Mouse (Mus musculus): ENCODE measurements around the gene Pdzd3. TPM values are rescaled to one million over a fixed set of nuclear protein-coding genes. Genes with fewer than 3 reads are reported as not detected.

The Pdzd3 gene
- total RNA-seq, 1 experiment from 2014 or later: 1.0 TPM

DNA sequence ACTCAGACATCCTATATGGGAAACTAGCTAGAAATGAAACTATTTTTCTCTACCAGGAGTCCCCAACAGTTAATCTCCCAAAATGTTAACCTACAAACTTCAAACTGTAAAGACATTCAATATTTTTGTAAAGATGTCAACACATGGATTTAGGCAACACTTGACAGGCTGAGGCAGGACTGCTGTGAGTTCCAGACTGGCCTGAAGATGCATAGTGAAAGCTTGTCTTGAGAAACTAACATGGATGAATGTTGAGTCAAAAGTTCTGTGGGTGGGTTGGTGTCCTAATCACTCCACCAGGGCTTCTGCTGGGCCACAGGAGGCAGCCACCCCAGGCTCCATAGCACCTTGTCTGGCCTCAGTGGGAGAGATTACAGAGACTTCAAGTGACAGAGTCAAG, 19.7 kb downstream of the Pdzd3 start:
- no peak for ATAC-seq (ENCODE audit: extremely low read depth, insufficient number of reproducible peaks, low FRiP score, poor library complexity, severe bottlenecking)

DNA sequence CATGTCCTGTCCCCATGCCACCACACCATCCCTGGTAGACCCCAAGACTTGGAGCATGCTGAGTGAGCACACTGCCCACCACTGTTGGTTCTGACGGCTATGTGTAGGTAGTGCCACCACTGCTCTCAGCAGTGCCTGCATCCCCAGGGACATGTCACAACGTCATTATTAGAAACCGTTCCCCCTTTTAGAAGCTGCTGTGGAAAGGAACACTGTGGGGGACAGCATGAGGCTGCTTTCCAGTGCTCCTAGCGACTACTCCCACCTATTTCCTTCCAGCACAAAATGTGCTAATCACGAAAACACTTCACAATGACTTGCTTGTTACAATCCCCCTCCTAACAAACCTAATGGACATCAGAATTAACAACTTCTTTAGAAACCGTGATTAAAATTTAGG, 25.3 kb downstream of the Pdzd3 start:
- no peak for ATAC-seq (ENCODE audit: extremely low read depth, insufficient number of reproducible peaks, low FRiP score, poor library complexity, severe bottlenecking)

DNA sequence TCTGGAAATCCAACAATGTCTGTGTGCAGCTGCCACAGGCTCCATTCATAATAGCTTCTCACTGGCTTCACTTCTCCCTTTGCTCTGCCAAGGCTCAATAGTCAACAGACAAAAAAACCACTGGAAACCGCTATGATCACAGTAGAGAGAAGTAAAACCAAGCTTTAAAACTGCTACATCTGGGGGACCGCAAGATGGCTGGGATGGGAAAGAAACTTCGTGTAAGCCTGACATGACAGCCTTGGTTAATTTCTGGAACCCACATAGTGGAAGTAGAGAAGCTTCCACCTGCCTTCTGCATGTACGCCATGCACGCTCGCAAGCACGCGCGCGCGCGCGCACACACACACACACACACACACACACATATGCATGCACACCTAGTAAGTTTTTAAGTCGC, 37.7 kb downstream of the Pdzd3 start:
- ATAC-seq (ENCODE audit: extremely low read depth, insufficient number of reproducible peaks, low FRiP score, poor library complexity, severe bottlenecking): peak; percentile 63; the same call in 1 of the 2 replicates

DNA sequence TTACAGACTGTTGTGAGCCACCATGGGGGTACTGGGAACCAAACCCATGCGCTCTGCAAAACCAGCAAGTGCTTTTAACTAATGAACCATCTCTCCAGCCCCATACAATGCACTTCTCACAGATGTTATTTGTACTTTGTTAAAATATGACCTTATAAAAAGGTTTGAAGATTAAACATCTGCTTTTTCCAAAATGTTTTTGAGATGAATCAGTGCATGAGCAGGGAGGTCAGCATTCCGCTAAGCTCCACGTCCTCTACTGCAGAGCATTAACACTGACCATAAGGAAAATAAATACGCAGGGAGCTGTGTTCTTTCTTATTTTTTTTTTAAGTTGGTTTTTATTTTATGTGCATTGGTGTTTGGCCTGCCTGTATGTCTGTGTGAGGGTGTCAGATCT, 38.9 kb downstream of the Pdzd3 start:
- no peak for ATAC-seq (ENCODE audit: extremely low read depth, insufficient number of reproducible peaks, low FRiP score, poor library complexity, severe bottlenecking)

DNA sequence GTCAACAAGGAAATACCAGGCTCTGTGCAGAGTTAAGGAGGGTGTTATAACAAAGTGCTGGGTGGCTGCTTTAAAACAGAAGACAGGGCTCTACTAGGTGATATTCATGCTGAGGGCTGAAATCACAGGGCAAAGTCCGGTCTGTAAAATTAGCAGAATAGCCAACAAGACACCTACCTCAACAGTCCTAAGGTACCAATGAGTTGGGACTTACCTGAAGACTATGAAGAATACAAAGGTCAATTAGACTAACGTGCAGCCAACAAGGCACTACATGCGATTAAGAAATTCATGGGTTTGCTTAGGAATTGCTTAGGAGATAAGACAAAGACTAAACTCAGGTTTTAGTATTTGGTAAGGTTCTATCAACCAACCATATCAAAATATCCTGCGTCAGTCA, 41.9 kb downstream of the Pdzd3 start:
- no peak for ATAC-seq (ENCODE audit: extremely low read depth, insufficient number of reproducible peaks, low FRiP score, poor library complexity, severe bottlenecking)

DNA sequence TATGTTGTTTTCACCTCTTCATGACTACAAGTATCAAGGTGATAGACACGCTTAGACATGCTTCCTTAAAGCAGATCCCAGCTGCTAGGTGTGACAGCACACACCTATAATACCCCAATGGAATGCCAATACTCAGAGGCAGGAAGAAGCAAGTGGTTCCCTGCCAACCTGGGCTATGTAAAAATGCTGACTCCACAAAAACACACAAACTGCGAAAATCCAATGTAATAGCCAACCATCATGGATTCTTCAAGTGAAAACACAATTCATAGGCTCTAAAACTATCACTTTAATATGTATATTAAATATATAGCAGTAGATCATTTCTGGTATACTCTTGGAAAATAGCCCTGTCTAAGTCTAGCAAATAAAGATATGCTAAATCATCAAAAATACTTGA, 43.4 kb downstream of the Pdzd3 start:
- no peak for ATAC-seq (ENCODE audit: extremely low read depth, insufficient number of reproducible peaks, low FRiP score, poor library complexity, severe bottlenecking)

DNA sequence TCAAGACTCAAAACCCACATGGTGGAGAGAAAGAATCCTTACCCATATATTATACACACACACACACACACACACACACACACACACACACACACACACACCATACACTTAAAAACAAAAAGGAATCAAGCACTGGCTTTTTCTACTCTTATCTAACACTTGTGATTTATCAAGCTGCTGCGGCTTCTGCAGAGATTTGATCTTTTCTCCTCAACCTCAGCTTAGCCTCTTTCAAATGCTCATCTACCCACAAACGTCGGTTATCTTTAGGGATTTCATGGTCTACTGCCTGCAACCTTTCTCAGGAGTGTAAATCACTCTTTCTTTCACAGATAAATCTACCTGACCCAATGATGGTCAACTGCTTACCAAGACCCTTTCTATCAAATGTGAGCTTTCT, 50.8 kb downstream of the Pdzd3 start:
- ATAC-seq (ENCODE audit: extremely low read depth, insufficient number of reproducible peaks, low FRiP score, poor library complexity, severe bottlenecking): no peak

DNA sequence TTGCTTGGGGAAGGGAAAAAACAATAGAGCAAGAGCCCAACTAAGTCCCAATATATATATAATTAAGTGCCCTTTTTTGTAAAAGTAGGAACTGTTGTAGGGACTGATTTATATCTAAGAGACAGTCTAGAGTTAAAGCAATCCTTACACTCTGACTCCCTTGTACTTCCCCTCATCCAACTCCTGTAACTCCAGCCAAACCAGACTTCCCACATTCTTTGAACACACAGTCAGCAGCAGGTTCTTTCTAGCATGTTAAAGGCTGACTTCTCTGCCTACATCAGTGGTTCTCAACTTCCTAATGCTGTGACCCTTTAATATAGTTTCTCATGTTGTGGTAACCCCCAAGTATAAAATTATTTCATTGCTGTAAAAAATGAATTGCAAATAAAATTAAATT, 51.7 kb downstream of the Pdzd3 start:
- no peak for ATAC-seq (ENCODE audit: extremely low read depth, insufficient number of reproducible peaks, low FRiP score, poor library complexity, severe bottlenecking)

DNA sequence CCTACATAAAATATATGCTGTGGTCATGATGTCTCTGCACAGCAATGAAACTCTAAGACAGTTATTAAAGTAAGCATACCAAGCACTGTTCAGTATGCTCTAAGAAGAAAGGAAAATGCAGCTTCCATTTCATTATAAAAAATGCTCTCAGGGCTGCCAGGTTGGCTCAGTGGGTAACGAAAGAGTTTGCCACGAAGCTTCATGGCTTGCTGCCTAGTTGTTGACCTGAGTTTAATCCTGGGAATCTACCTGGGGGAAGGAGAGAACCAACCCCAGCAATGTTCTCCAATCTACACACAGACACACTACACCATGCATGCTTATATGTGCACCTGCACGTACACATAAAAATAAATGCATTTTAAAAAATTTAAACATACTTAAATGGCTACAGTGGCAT, 52.1 kb downstream of the Pdzd3 start:
- no peak for ATAC-seq (ENCODE audit: extremely low read depth, insufficient number of reproducible peaks, low FRiP score, poor library complexity, severe bottlenecking)

Other genes with a start within 250 kb of the Pdzd3 start
- 47.0 and 50.7 TPM in 2 replicates for gene Thy1, start 208.1 kb downstream of the Pdzd3 start, total RNA-seq (2017)
- gene Usp2, start 184.4 kb downstream of the Pdzd3 start, total RNA-seq (2017): 0.49 and 0.81 TPM in 2 replicates
- not detected in 2 replicates for gene Mfrp, start 149.7 kb downstream of the Pdzd3 start, total RNA-seq (2017)
- not detected in 2 replicates for gene C1qtnf5, start 144.2 kb downstream of the Pdzd3 start, total RNA-seq (2017)
- not detected in 2 replicates for gene Gm49380, start 138.0 kb downstream of the Pdzd3 start, total RNA-seq (2017)
- 3.8 and 7.2 TPM in 2 replicates for gene Rnf26, start 138.0 kb downstream of the Pdzd3 start, total RNA-seq (2017)
- gene Mcam, start 117.0 kb downstream of the Pdzd3 start, total RNA-seq (2017): 2.1 and 2.7 TPM in 2 replicates
- 89.2 and 92.0 TPM in 2 replicates for gene Cbl, start 17.4 kb downstream of the Pdzd3 start, total RNA-seq (2017)
- not detected in 2 replicates for gene Ccdc153, start 10.8 kb downstream of the Pdzd3 start, total RNA-seq (2017)
- gene Nlrx1, start 17.1 kb upstream of the Pdzd3 start, total RNA-seq (2017): 10.3 and 12.6 TPM in 2 replicates
- gene Abcg4, start 37.1 kb upstream of the Pdzd3 start, total RNA-seq (2017): 1.4 TPM in 1 of 2 replicates, not detected in the other
- gene Hinfp, start 54.2 kb upstream of the Pdzd3 start, total RNA-seq (2017): 32.0 and 46.7 TPM in 2 replicates
- gene C2cd2l, start 68.8 kb upstream of the Pdzd3 start, total RNA-seq (2017): 22.0 and 30.5 TPM in 2 replicates
- gene Dpagt1, start 74.5 kb upstream of the Pdzd3 start, total RNA-seq (2017): 4.4 and 7.1 TPM in 2 replicates
- gene H2afx, start 83.2 kb upstream of the Pdzd3 start, total RNA-seq (2017): 17.6 and 20.0 TPM in 2 replicates
- 3.3 and 11.4 TPM in 2 replicates for gene Hmbs, start 92.8 kb upstream of the Pdzd3 start, total RNA-seq (2017)
- 34.6 and 37.4 TPM in 2 replicates for gene Vps11, start 110.2 kb upstream of the Pdzd3 start, total RNA-seq (2017)
- gene Hyou1, start 128.0 kb upstream of the Pdzd3 start, total RNA-seq (2017): 39.9 and 42.2 TPM in 2 replicates
- gene Slc37a4, start 145.4 kb upstream of the Pdzd3 start, total RNA-seq (2017): 15.4 and 21.5 TPM in 2 replicates
- 1,089 and 1,185 TPM in 2 replicates for gene Rps25, start 155.7 kb upstream of the Pdzd3 start, total RNA-seq (2017)
- gene Trappc4, start 156.1 kb upstream of the Pdzd3 start, total RNA-seq (2017): 31.8 and 32.8 TPM in 2 replicates
- 41.8 and 52.1 TPM in 2 replicates for gene Ccdc84, start 167.1 kb upstream of the Pdzd3 start, total RNA-seq (2017)
- gene Foxr1, start 189.7 kb upstream of the Pdzd3 start, total RNA-seq (2017): 0.37 TPM in 1 of 2 replicates, not detected in the other
- not detected in 2 replicates for gene Upk2, start 203.5 kb upstream of the Pdzd3 start, total RNA-seq (2017)
- 18.3 and 26.5 TPM in 2 replicates for gene Bcl9l, start 231.4 kb upstream of the Pdzd3 start, total RNA-seq (2017)